Mouse (Mus musculus) lung, postnatal 0 days (tissue): ENCODE measurements around the gene Psmd9.

ENCODE experiments used
- CTCF ChIP-seq: IDR thresholded peaks from 2 replicates; pipeline ENCODE4 v1.5.1; 2016; ENCODE audit warnings: antibody characterized with exemption, mild to moderate bottlenecking
- EP300 ChIP-seq: IDR thresholded peaks from 2 replicates; pipeline ENCODE4 v1.6.1; 2016; ENCODE audit warnings: antibody characterized with exemption, mild to moderate bottlenecking, control low read depth

- no peak for TF ChIP-seq CTCF
- no peak for TF ChIP-seq EP300
Measured at GRCm38 (mm10) chr5:123146357-123146756, 22.9 kb upstream of the Psmd9 start.
